Mouse (Mus musculus): ENCODE results near the gene Six1. TPM values are rescaled to one million over a fixed set of nuclear protein-coding genes. Genes with fewer than 3 reads are reported as not detected.
"Not testable (repeated sequence)": the region's sequence is repeated elsewhere in the genome, so short reads cannot be mapped to it uniquely, and the experiment has no call there.

The Six1 gene
- total RNA-seq (2021) (1 to 10 TPM; 1.6 to 4.5 TPM), polyA plus RNA-seq (2012; rRNA removed) (0.93 and 2.0 TPM in 2 replicates)
- long read RNA-seq, partial matches to known transcripts, result 0 of 2 reads
- long read RNA-seq, other reads (novel, unspliced or antisense), result 0 of 2 reads

DNA sequence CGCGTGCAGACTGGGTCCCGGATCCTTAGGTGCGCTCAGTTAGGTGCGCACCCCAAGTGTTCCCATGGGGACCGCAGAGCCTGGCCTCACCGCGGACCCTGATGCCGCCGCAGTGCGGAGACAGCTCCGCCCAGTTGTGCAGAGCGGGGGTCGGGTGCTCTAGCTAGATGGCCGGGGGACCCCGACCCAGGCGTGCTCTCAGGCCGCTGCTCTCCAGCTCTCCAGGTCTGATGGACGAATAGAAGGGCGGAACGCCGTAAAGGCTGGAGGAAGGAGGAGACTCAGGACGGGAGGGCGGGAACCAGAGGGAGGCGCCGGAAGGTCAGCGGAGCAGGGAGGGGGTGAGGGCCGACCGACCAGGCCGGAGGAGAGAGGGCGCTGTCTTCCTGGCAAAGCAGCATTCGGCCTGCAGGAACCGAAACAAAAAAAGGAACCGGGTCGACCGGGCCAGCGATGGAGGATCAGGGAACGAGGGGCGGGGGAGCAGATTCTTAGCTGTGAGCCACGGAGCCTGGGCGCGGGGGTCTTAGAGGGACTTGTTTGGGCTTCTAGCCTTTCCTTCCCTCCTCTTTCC, at the start of gene Six1:
TSS of gene Six1 (minus strand) at position 220 of the 574 bp plus-strand sequence.
- peak; percentile 87 for DNase-seq

DNA sequence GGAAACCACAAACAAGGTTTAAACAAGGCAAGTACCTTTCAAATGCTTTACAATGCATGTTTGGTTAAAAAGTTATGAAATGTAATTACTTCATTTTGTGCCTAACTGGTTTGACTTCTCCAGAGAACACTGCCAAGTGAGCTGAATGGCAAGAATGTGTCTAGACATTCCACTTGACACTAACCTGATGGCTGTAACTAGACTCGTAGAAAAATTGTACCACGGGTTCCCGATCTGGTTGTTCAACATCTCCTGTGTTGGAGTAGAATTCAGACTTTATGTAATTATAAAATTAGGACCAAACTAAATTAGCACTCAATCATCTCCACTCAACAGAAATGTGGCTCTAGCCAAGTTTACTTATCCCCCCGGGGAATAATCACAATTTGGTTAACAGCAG, 44.9 kb upstream of the Six1 start:
- no peak for DNase-seq

DNA sequence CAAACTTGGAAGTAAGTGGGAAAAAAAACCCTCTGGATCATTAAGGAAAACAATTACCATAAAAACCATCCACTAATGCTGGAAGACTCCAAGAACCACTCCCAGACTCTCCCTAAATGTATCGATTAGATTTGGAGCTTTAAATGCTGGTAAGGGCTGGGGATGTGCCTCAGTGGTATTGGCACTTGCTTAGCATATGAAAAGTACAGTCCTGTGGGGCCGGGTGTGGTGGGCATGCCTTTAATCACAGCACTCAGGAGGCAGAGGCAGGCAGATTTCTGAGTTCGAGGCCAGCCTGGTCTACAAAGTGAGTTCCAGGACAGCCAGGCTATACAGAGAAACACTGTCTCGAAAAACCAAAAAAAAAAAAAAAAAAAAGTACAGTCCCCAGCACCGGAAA, 42.5 kb upstream of the Six1 start:
- DNase-seq, result not testable (repeated sequence)

DNA sequence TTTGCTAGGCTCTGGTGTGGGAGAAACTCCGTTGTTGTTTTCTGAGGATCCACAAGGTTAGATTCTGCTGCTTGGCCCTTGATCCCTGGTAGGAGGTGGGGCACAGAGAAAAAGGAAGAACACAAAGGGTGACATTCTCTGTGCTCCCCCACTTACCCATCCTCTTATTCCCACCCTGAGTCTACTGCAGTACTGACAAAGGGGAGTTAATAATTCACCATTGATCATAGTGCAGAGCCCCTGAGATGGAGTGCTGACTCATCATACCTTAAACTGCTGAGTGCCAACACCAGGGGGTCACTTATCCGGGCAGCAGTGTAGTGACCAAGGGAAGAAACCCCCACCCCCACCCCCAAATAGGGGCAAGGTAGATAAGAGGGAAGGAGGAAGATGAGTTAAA, 40.9 kb upstream of the Six1 start:
- no peak for DNase-seq

DNA sequence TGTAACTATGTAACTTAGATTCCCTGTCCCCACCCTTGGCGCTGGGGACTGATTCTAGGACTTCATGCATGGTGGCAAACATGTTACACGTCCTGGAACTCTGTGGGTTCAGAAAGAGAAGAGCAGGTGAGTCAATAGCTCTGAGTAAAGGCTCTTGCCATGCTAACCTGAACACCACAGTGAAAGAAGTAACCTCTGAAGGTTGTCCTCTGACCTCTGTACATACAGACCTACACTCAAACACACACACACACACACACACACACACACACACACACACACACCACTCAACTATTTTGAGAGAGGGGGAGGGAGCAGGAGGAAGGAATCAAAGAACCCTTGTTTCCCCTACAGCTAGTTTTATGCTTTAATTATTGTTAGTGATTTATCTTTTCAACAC, 40.5 kb upstream of the Six1 start:
- no peak for DNase-seq

DNA sequence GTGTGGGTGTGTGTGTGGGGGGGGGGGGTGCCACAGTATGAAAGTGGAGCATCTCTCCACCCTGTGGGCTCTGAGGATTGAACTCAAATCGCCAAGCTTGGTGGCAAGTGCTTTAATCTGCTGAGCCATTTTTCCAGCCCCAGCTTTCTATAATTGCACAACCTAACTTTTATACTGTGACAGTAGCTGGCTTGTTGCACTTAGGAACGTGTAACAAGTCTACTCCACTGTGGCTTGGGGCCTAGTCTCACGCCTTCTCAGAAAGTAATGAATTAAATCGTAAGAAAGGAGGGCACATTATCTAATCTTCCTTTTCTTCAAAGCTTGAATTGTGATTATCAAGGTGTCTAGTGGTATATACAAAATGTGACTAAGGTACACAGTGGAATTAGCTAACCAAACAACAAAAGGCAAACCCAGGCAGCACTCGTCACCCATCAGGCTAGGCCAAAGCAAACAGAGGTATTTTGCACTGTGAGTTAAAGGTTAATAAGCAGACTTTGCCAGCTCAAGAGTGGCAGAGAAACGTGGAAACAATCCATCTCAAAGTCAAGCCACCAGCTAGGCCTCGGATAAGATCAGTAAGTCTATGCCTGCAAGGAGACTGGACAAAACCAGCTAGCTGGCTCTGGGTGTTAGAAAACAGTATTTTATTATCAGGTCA, 37.1 kb upstream of the Six1 start:
- no peak for DNase-seq

DNA sequence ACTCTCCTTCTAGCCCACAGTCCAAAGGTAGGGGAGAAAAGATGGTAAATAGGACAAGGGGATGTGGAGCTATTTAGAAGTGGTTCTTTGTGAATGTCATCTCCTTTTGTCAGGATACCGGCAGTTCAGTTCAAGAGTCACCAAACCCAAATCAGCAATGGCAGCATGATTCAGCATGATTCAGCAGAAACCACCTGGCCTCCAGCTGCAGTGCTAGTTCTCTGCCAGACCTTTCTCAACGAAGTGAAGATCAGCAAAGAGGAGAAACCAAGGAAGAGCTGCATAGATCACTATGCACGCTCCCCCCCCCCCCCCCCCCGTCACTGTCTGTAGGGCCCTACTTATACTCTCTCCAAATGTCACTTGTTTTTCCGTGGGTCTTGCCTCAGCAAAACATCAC, 35.2 kb upstream of the Six1 start:
- peak; percentile 12 for DNase-seq

DNA sequence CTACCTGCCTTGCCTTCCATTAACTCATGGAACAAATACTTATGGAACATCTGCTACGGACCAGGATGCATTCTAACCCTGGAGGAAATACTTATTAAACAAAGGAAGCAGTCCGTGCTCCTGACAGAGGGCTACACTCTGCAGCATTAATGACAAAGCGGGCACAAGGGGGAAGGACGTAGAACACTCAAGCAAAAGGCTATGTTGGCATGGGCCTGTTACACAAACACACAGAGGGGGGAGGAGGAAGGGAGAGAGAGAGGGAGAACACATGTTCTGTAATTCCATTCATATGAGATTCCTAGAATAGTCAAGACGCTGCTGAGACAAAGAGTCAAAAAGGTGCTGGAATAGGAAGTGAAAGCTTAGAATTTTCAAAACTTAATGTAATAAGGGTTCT, 34.8 kb upstream of the Six1 start:
- DNase-seq, result no peak

DNA sequence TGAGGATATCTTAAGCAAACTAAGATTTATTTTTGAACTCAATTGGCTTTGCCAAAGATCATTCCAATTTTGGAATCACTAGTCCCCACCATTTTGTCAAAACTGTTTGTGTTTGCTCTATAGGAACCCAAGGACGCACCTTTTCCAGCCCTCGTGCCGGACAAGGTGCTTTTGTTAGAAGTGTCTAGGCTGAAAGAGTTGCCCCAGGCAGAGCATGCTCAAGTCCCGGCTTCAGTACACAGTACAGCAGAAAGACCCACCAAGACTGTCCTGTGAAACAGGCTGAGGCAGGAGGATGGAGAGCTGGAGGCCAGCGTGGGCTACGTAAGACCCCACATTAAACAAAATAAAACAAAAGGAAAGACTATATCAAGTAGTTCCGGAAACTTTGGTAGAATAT, 33.4 kb upstream of the Six1 start:
- DNase-seq, result no peak

DNA sequence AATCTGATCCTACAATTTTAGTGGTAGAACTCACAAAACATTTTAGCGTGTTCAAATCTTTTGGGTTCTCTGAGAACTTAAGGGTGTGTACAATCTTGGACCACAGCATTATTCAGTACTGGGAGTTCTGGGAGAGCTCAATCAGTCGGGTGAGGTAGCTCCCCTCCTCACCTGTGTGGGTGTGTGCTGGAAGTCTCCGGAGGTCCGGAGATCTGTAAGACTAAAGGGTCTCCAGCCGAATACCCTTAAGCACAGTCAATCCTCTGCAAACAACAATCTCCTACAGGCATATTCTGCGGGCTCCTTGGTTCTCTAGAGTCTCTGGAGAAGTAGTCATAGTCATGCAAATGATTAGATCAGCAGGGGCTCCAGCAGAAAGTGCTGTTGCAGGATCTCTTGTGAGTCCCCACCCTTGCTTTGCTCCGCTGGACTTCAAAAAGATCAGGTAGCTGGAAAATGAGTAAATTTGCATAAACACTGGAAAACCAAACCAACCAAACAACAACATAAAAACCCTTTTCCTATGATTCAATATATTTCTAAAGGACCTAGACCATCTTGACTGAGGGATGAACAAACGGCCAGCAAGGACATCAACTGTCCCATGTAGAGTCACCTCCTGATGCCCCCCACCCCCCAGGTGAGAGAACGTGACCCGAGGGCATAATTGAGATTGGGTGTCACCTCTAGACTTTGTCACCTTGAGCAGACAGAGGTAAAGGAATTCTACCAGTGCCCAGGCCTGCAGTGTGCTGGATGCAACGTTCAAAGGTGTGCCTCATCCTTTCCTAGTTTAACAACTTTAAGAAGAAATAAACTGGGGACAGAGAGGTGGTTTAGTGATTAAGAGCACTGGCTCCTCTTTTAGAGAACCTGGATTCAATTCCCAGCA, 32.3 kb upstream of the Six1 start:
- no peak for DNase-seq

DNA sequence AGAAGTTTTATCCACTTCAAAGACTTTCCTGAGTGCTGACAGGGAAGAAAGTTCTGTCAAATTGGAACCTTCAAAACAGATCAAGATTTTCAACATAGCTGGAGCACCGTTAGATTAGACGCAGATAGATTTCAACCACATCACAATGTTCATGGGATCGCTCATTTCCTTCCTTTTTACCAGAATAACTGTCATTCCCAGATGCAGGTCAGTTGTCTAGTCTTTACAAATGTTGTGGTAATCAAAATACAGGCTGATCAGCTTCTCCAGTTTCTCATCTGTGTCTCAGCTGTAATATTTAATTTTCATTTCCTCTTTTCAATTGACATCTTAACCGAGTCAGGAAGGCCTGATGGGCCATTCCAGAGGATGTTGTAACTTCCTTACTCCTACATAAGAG, 30.1 kb upstream of the Six1 start:
- no peak for DNase-seq

DNA sequence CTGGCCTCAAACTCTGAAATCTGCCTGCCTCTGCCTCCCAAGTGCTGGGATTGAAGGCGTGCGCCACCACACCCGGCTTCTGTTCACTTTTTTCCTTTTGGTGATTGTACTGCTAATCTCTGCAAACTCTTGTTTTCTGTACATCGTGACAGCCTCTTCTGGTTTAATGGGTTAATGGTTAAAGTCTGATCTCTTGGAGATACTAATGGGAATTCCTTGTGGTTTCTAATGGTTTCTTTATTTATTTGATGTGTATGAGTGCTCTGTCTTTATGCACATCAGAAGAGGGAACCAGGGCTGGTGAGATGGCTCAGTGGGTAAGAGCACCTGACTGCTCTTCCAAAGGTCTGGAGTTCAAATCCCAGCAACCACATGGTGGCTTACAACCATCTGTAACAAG, 28.1 kb upstream of the Six1 start:
- DNase-seq, result not testable (repeated sequence)

DNA sequence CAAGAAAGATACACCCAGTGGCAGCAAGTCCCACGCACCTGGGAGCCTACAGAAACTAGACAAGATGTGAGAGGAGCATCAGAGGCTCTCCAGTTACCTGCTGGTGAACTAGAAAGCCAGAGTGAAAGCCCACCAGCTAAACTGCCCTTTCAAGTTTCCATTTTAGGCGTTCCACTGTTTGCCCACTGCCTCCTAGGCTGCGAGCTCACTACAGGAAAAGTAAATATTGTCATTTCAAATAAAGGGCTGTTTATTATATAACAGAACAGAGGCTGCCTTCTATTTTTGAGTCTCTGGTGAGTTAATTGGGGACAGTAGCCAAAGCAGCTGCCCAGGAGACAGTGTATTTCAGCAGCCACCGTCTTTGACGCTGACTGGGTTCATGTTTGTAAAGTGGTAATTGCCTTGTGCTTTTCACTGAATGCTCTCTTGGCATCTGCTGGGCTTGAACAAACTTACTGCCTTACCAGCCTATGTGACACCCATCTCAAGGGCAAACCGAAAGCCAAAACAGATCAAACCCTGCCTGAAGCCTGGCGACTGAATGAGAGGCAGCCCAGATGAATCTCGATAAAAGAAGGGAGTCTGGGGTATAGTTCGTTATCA, 7.2 kb upstream of the Six1 start:
- no peak for DNase-seq

DNA sequence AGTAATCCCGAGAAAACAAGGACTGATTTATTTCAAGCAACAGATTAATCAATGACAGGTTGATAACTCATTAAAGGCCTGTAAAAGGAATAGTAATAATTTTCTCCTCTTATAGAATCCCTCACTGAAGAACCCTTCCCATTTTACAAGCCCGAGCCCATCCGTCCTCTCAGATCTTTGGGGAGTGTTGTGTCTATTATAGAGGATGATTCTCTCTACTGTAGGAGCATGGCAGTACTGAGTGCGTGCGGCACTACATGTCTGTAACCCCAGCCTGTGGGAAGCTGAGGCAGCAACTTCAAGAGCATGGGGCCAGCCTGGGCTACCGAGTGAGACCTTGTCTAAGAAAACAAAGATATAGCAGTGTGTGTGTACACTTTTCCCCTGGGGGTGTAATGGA, 3.8 kb upstream of the Six1 start:
- DNase-seq, result no peak

DNA sequence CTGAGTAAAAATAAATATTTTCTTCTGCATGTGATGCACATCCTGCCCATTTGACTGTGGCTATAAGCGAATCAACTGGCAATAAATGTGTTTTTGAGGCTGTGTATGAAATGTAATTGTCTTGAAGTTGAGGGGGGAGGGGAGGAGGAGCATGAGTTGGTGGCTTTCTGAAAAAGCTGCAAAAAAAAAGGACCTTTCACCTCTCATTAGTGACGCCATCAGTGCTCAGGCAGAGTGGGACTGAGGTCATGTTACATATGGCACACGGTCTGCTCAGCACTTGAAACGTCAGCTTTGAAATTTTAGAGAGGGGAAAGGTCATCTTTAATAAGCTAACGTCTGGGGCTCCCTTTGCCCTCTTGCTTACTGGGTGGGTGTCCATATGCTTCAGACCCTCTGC, 1.8 kb upstream of the Six1 start:
- DNase-seq, result no peak

DNA sequence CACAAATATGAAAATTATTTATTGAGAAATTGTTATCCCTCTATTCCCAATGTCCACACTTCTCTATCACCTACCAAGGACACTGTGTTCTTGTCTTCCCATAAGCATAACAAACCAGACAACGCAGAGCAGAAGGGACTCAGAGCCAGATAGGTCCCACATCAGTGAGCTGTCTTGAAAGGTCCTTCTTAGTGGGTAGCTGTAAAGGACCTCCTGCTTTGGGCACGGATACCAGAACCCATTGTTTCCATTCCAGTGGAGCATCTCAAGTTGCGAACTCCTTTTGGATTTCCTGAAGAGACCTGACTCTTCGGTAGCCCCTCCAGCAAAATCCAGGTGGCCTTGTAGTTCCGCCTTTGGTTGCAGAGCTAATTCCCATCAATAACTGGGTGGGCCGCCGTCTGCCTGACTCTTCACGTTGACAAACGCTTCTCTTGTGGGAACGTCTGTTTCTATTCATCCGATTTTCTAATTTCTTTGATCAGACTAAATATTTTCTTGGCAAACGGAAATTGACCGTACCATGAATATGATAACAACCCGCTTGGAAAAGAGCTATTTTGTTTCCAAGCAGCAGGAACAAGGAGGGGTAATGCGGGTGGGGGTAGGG, 994 bp upstream of the Six1 start:
- no peak for DNase-seq

DNA sequence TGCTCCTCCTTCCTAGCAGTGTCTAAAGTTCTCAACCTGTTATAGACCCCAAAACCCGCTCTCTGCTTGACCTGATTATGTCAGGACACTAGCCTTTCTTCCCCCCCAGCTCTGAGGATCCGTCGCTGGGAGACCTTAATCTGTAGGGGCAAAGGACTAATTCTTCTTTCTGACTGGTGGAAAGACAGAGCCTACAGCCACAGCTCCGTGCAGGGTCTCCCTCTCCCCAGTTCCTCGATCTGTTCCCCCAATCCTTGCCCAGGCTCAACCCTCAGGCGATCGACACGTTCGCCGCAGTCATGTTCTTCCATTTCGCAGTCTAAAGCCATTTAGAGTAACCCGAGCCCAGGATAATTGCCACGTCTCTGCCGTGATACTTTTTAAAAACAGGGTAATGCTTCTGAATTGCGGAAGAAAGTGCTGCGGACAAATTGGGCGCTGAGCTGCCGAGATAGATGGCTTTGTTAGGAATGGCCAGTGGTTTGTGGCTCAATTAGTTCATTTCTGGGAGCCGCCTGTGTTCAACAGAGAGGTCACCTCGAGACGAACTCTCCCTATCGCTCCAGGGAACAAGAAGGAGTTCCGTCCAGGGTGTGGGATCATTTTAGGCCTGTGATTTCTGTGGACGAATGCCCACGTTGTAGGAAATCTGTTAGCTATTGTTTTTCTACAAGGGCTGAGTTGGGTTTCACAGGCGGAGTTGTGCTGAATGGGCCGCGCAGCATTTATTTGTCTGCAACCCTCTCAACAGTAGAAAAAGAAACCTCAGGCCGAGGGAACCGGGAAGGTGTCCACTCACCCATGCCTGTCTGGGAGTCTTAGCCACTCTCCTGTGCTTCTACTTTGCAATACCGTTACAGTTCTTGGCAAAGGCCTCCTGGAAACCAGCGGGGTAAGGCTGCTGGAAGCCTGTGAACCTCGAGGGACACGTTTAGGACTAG, 766 bp downstream of the Six1 start:
- DNase-seq, result no peak

DNA sequence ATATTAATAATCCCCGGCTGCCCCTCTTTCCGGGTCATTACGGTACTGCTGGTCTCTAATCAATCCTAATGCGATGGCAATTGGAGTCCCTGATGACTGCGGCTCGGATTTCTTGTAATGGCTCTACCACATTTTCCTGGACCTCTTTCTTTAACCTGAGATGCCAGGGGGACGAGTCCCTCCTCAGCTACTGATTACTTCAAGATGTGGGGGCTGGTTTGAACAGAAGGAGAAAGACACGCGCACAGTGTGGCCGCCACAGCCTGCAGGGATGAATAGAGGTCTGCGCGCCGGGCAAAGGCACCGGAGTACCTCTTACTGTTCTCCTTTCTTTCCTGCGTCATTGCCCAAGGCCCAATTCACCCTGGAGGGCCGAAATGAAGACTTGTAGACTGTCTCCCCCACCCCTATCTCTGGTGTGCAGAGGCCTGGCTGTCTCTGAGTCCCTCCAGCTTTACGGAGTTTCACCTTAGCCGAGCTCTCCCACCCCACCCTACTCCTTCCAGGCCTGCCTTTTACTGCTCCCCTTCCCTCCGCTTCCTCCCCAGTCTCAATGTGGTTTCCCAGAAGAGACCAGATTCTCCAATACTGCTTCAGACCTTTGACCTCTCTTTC, 1.5 kb downstream of the Six1 start:
- DNase-seq, result no peak

DNA sequence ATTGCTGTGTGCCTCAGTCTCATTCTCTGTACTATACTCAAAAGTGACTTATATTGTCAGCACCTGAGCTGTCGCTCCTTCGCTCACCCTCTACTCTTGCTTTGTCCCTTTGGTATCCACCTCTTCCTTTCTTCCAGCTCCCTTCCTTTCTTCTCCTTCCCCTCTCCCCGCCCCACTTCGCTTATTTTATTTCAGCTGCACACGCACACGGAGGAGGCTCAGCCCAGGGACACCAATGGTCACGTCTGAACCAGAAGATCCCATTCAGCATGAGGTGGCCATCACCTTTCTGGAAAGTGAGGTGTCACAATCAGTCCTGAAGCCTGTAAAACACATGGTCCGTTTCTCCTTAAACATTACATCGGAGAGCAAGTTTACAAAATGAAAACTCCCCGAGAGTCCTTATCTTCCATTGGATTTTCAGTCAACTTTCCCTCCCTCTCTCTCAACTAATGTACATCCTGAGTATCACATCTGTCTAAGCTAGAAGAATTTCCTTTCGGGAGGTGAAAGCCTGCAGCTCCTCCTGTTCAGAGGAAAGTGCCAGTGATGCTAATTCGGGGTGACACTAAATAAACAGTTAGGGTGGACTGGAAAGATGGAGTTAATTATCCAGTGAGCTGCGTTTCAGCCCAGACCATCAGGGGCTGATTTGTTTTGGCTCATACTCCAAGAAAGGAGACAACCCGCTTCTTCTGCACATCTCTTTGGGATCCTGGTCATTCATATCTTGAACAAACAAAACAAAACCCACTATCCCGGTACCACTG, 2.7 kb downstream of the Six1 start:
- no peak for DNase-seq

DNA sequence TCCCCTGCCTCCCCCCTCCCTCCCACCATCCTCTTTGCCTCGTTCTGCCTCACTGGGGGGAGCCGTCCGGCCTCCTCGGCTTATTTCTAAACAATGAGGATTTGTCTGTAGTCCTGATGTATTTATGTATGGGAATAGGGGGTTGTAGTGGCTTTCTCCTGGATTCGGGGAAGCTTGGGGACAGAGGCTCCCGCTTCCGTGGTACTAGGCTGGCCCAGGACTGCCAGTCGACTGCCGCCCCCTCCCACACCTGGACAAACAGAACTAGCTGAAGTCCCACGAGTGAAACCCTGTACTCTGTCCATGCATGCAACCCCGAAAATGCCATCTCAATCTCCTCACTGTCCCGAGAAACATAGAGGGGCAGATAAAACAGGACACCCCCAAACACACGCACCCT, 3.4 kb downstream of the Six1 start:
- DNase-seq, result no peak
